Mouse (Mus musculus) G1E (cell line): ENCODE data around the gene Ccl5. TPM values are rescaled to one million over a fixed set of nuclear protein-coding genes. Genes with fewer than 3 reads are reported as not detected.
A peak's percentile ranks its signal among the peaks of the same experiment; 100 is the strongest.

Source experiments
- ATAC-seq: 2 replicates; pipeline ENCODE4 v1.8.0; 2016; ENCODE audit warnings: mild to moderate bottlenecking; ENCODE audit not compliant: insufficient number of reproducible peaks, poor library complexity, low FRiP score, severe bottlenecking; ENCODE audit errors: extremely low read depth
- DNase-seq: peaks from one replicate; pipeline ENCODE4 v3.0.0; 2012; ENCODE audit warnings: low spot score
- H3K27me3 ChIP-seq: 2 replicates; pipeline ENCODE4 v1.6.1; 2012; ENCODE audit warnings: mild to moderate bottlenecking, low read length, inconsistent platforms; ENCODE audit not compliant: insufficient read depth
- H3K36me3 ChIP-seq: replicated peaks from 2 replicates; pipeline ENCODE3; 2012; ENCODE audit warnings: mild to moderate bottlenecking, inconsistent platforms
- H3K4me1 ChIP-seq: 2 replicates; pipeline ENCODE4 v1.6.1; 2012; ENCODE audit warnings: low read depth, low read length, inconsistent platforms, mixed read lengths; ENCODE audit not compliant: insufficient read depth
- H3K4me3 ChIP-seq: 2 replicates; pipeline ENCODE4 v1.5.1; 2012; ENCODE audit warnings: low read depth, mild to moderate bottlenecking, inconsistent platforms, low read length, moderate library complexity, mixed read lengths
- H3K9me3 ChIP-seq: replicated peaks from 2 replicates; pipeline ENCODE4 v1.6.1; 2012; ENCODE audit warnings: inconsistent platforms
- CTCF ChIP-seq: IDR thresholded peaks from 2 replicates; pipeline ENCODE4 v1.5.1; 2012; ENCODE audit warnings: low read depth, low read length, inconsistent platforms, mixed read lengths
- GATA1 ChIP-seq: IDR thresholded peaks from 2 replicates; pipeline ENCODE4 v1.6.1; 2012; ENCODE audit warnings: borderline replicate concordance, low read length, inconsistent platforms, mixed read lengths
- GATA2 ChIP-seq: IDR thresholded peaks from 2 replicates; pipeline ENCODE4 v1.6.1; 2012; ENCODE audit warnings: low read depth, low read length, inconsistent platforms, borderline replicate concordance
- POLR2AphosphoS5 ChIP-seq: IDR thresholded peaks from 2 replicates; pipeline ENCODE4 v1.6.1; 2012; ENCODE audit warnings: low read depth, low read length, inconsistent platforms; ENCODE audit not compliant: insufficient replicate concordance
- TAL1 ChIP-seq: conservative IDR thresholded peaks from 2 replicates; pipeline ENCODE4 v1.6.1; 2012; ENCODE audit warnings: low read depth, low read length, inconsistent platforms, mixed read lengths
- polyA plus RNA-seq: library from polyadenylated mRNA; stranded (reverse); fragments of >175 nt; gene quantifications from 2 replicates; pipeline ENCODE4 v1.2.3, GENCODE M21; 2012
- total RNA-seq, 2 experiments: library from RNA; stranded (forward) in 1 of 2; stranded (reverse) in 1 of 2; fragments of 200-1000 nt in 1 of 2; fragments of >200 nt in 1 of 2; fragmentation: Nextera tagmentation in 1 of 2; gene quantifications; 2 replicates each; pipeline ENCODE4 v1.2.3; 2014 to 2017

Gene Ccl5
- total RNA-seq (2014; fragmentation: Nextera tagmentation) (3.1 TPM in 1 of 2 replicates, not detected in the other), total RNA-seq (2017) (0.29 TPM in 1 of 2 replicates, not detected in the other), polyA plus RNA-seq (not detected in 2 replicates)

GRCm38 (mm10) chr11:83530360-83530759 is at the start of gene Ccl5:
Gene Ccl5 (minus strand): TSS chr11:83530518.
- DNase-seq (no peak), ATAC-seq (no peak)
- Histone ChIP-seq H3K4me3 (no peak within 1 kb of the TSS), H3K27me3 (peaks cover 2% of the 10 kb centered on the region; the same call in 1 of the 2 replicates), H3K36me3 (no peaks in the 10 kb centered on the region), H3K9me3 (no peaks in the 10 kb centered on the region), H3K4me1 (peaks cover 3% of the 10 kb centered on the region; the same call in 1 of the 2 replicates)
- TF ChIP-seq GATA1 = no peak
- TF ChIP-seq CTCF = no peak
- no peak for TF ChIP-seq GATA2
- TF ChIP-seq POLR2AphosphoS5 = no peak
- TF ChIP-seq TAL1 = no peak

- Histone ChIP-seq H3K4me3 (no peak overlapping the region), H3K4me1 (no peaks in the 10 kb centered on the region), H3K36me3 (no peaks in the 10 kb centered on the region), H3K27me3 (no peaks in the 10 kb centered on the region), H3K9me3 (no peaks in the 10 kb centered on the region)
- DNase-seq (no peak), ATAC-seq (no peak)
- TF ChIP-seq GATA1 (no peak), TAL1 (no peak), POLR2AphosphoS5 (no peak), CTCF (no peak), GATA2 (no peak)
Observed at GRCm38 (mm10) chr11:83578999-83579398, 48.7 kb upstream of the Ccl5 start.

- no peak for ATAC-seq
- no peaks in the 10 kb centered on the region for H3K4me1 ChIP-seq
Observed at GRCm38 (mm10) chr11:83578186-83578760, 48.0 kb upstream of the Ccl5 start, which contains the start of gene Ccl9. Gene Ccl9 (minus strand): TSS chr11:83578636.

GRCm38 (mm10) chr11:83576927-83577555 is 46.7 kb upstream of the Ccl5 start:
- peaks cover 3% of the 10 kb centered on the region; the same call in 1 of the 2 replicates for H3K27me3 ChIP-seq
- DNase-seq = no peak
- peaks cover 8% of the 10 kb centered on the region for H3K4me1 ChIP-seq
- no peaks in the 10 kb centered on the region for H3K36me3 ChIP-seq
- H3K4me3 ChIP-seq = no peak overlapping the region
- TF ChIP-seq CTCF (no peak), GATA2 (no peak), GATA1 (no peak), POLR2AphosphoS5 (no peak), TAL1 (no peak)
- ATAC-seq = 0 out of 2 replicates have a peak, but pooled peaks have one; percentile 22
- no peaks in the 10 kb centered on the region for H3K9me3 ChIP-seq

More at GRCm38 (mm10) chr11:83578186-83578760, 48.0 kb upstream of the Ccl5 start, which contains the start of gene Ccl9:
- no peak within 1 kb of the TSS for H3K4me3 ChIP-seq
- no peaks in the 10 kb centered on the region for H3K9me3 ChIP-seq
- TF ChIP-seq POLR2AphosphoS5 (no peak), TAL1 (no peak), GATA2 (no peak), CTCF (no peak), GATA1 (no peak)
- DNase-seq = no peak
- H3K27me3 ChIP-seq = no peaks in the 10 kb centered on the region
- H3K36me3 ChIP-seq = no peaks in the 10 kb centered on the region

GRCm38 (mm10) chr11:83572834-83573233 is 42.5 kb upstream of the Ccl5 start:
- ATAC-seq = no peak
- no peaks in the 10 kb centered on the region for H3K36me3 ChIP-seq
- no peak for DNase-seq

GRCm38 (mm10) chr11:83572223-83572622 is 41.9 kb upstream of the Ccl5 start:
- peaks cover 26% of the 10 kb centered on the region for H3K4me1 ChIP-seq
- no peaks in the 10 kb centered on the region for H3K9me3 ChIP-seq
- no peak overlapping the region for H3K4me3 ChIP-seq
- H3K36me3 ChIP-seq = no peaks in the 10 kb centered on the region
- TF ChIP-seq GATA1 = no peak
- TF ChIP-seq TAL1 = no peak
- TF ChIP-seq POLR2AphosphoS5 = no peak
- TF ChIP-seq GATA2 = no peak
- TF ChIP-seq CTCF = no peak
- DNase-seq (peak; percentile 20), ATAC-seq (peak; percentile 28)
- H3K27me3 ChIP-seq = peaks cover 6% of the 10 kb centered on the region

More at GRCm38 (mm10) chr11:83572834-83573233, 42.5 kb upstream of the Ccl5 start:
- Histone ChIP-seq H3K27me3 (peaks cover 6% of the 10 kb centered on the region), H3K4me1 (peaks cover 26% of the 10 kb centered on the region), H3K4me3 (no peak overlapping the region), H3K9me3 (no peaks in the 10 kb centered on the region)
- no peak for TF ChIP-seq TAL1
- no peak for TF ChIP-seq GATA1
- no peak for TF ChIP-seq POLR2AphosphoS5
- no peak for TF ChIP-seq GATA2
